9 mouse cellular contexts compared by ENCODE assay signal in the genomic region with DNA sequence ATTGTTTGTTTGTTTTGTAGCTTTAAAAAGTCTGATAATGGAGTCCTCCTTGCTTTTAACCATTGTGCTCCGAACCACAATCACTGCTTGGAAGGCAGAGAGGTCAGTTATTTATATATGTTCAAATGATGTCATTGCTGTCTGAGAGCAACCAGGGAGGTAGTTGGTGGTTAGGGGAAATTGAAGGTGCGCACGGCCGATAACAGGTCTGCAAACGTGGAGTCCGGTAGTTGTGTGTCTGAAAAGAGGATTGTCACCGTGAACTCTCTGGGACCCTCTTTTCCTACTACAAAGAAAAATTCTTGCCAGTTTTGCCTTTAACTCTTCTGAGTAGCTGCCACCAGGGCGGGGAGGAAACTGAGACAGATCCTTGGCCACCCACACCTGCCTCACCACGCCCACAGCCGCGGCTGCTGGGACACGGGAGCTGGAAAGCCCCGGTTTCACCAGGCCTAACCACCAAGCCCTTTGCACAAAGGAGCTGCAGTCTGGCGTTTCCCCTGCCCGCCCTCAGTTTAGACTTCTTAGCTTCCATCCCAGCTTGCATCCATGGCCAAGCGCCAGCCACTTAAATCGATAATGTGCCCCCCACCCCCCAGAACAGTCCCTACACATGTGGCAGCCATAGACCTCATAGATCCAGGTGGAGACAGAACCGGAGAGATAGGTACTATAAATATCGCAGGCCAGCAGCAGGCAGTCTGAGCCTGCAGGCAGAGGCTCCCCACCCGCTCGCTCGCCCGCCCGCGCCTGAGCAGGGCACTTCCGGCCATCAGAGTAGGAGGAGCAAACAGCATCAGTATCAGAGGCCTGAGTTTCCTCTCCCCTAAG.
DNase-seq lines count a peak whose midpoint lies in the region; ATAC-seq and TF ChIP-seq lines count a peak whose summit lies in the region.
"Had no signal": no experiment of that assay in that cellular context is flagged by ENCODE, and none has a peak within 500 bp of the region (broad histone marks: within the 10 kb centered on the region; RNA-seq: fewer than 3 reads in every experiment).

No protein-coding gene starts in this region.

- no peak; the same call in 1 of the 2 replicates for TF ChIP-seq CTCF in lung, embryonic 14.5 days (IDR thresholded peaks at IDR 0.05; ENCODE audit: low read depth)

- no peaks in the 10 kb centered on the region for H3K27me3 ChIP-seq in heart, embryonic 12.5 days (replicated peaks)
- no peaks in the 10 kb centered on the region; the same call in 1 of the 2 replicates for H3K27me3 ChIP-seq in kidney, embryonic 14.5 days (ENCODE audit: control insufficient read depth, insufficient read depth, low read length)
- no peaks in the 10 kb centered on the region for H3K27me3 ChIP-seq in lung, embryonic 14.5 days (ENCODE audit: insufficient read depth, low read length)
- H3K27me3 ChIP-seq in neural tube, embryonic 13.5 days: no peaks in the 10 kb centered on the region

- peak overlapping the region; percentile 93 for H3K27ac ChIP-seq in heart, embryonic 12.5 days (ENCODE audit: poor library complexity, severe bottlenecking)
- H3K27ac ChIP-seq in kidney, embryonic 14.5 days (ENCODE audit: low read depth, low read length): peak overlapping the region; percentile 83; the same call in 1 of the 2 replicates
- H3K27ac ChIP-seq in lung, embryonic 14.5 days (ENCODE audit: low read depth): peak overlapping the region; percentile 87
- peak overlapping the region; percentile 84 for H3K27ac ChIP-seq in neural tube, embryonic 13.5 days (replicated peaks)

- H3K4me2 ChIP-seq in heart, embryonic 12.5 days: peak overlapping the region; percentile 70
- peak overlapping the region; percentile 48 for H3K4me2 ChIP-seq in kidney, embryonic 14.5 days (replicated peaks; ENCODE audit: low read depth, low read length)
- H3K4me2 ChIP-seq in lung, embryonic 14.5 days: peak overlapping the region; percentile 95
- peak overlapping the region; percentile 78 for H3K4me2 ChIP-seq in neural tube, embryonic 13.5 days

- peaks cover 48% of the 10 kb centered on the region for H3K4me1 ChIP-seq in heart, embryonic 12.5 days (replicated peaks)
- H3K4me1 ChIP-seq in kidney, embryonic 14.5 days (ENCODE audit: control insufficient read depth, insufficient read depth, low read length): peaks cover 28% of the 10 kb centered on the region
- peaks cover 18% of the 10 kb centered on the region for H3K4me1 ChIP-seq in lung, embryonic 14.5 days (ENCODE audit: insufficient read depth)
- peaks cover 26% of the 10 kb centered on the region for H3K4me1 ChIP-seq in neural tube, embryonic 13.5 days (replicated peaks)

- no peaks in the 10 kb centered on the region for H3K9me3 ChIP-seq in heart, embryonic 12.5 days (replicated peaks)
- no peaks in the 10 kb centered on the region for H3K9me3 ChIP-seq in kidney, embryonic 14.5 days (ENCODE audit: control insufficient read depth, low read length)
- H3K9me3 ChIP-seq in lung, embryonic 14.5 days (ENCODE audit: low read depth, low read length): no peaks in the 10 kb centered on the region
- no peaks in the 10 kb centered on the region for H3K9me3 ChIP-seq in neural tube, embryonic 13.5 days
- H3K9me3 ChIP-seq: G1E had no signal

- 8% methylated on average over 26 of the region's 26 CpGs for WGBS in heart, embryonic 12.5 days
- WGBS in kidney, embryonic 14.5 days: 22% methylated on average over 26 of the region's 26 CpGs
- WGBS in lung, embryonic 14.5 days: 18% methylated on average over 26 of the region's 26 CpGs
- WGBS in neural tube, embryonic 13.5 days: 25% methylated on average over 26 of the region's 26 CpGs

- H3K4me3 ChIP-seq in heart, embryonic 12.5 days: peak overlapping the region; percentile 14; the same call in 1 of the 2 replicates
- H3K4me3 ChIP-seq in kidney, embryonic 14.5 days (ENCODE audit: low read length): peak overlapping the region; percentile 24; the same call in 1 of the 2 replicates
- H3K4me3 ChIP-seq in lung, embryonic 14.5 days (ENCODE audit: low read depth, low read length): 0 out of 2 replicates have a peak overlapping the region, but pooled peaks have one; percentile 13
- H3K4me3 ChIP-seq in neural tube, embryonic 13.5 days: peak overlapping the region; percentile 6

- DNase-seq in frontal cortex, postnatal 10 days (ENCODE audit: low spot score in 2 of 2): no peak
- peak; percentile 76 for DNase-seq in embryo, embryonic 9.5 days (ENCODE audit: extremely low spot score)
- peak; percentile 79 for DNase-seq in lung, embryonic 14.5 days
- peak; percentile 86 for DNase-seq in thymus, postnatal 14 days

- H3K36me3 ChIP-seq in heart, embryonic 12.5 days: no peaks in the 10 kb centered on the region
- H3K36me3 ChIP-seq in kidney, embryonic 14.5 days (ENCODE audit: control insufficient read depth, insufficient read depth, low read length): no peaks in the 10 kb centered on the region
- no peaks in the 10 kb centered on the region for H3K36me3 ChIP-seq in lung, embryonic 14.5 days (ENCODE audit: insufficient read depth)
- no peaks in the 10 kb centered on the region for H3K36me3 ChIP-seq in neural tube, embryonic 13.5 days
- H3K36me3 ChIP-seq: G1E had no signal

- H3K9ac ChIP-seq in heart, embryonic 12.5 days: peak overlapping the region; percentile 70
- peak overlapping the region; percentile 68 for H3K9ac ChIP-seq in kidney, embryonic 14.5 days (ENCODE audit: low read depth, low read length)
- H3K9ac ChIP-seq in lung, embryonic 14.5 days: peak overlapping the region; percentile 30
- peak overlapping the region; percentile 74 for H3K9ac ChIP-seq in neural tube, embryonic 13.5 days

- peak; percentile 58 for ATAC-seq in frontal cortex, adult (ENCODE audit: low TSS enrichment)
- peak; percentile 71; the same call in 1 of the 2 replicates for ATAC-seq in heart, embryonic 12.5 days (ENCODE audit: insufficient number of reproducible peaks, low FRiP score)
- peak; percentile 48 for ATAC-seq in kidney, embryonic 14.5 days (ENCODE audit: low FRiP score, low TSS enrichment)
- ATAC-seq in lung, embryonic 14.5 days (ENCODE audit: insufficient read depth): peak; percentile 50; the same call in 1 of the 2 replicates
- peak; percentile 64; the same call in 1 of the 2 replicates for ATAC-seq in neural tube, embryonic 13.5 days (ENCODE audit: low read depth)

Comparison
In these comparisons a context has a peak if more than half of its experiments do, and no peak if none do; other contexts are left out.
1. DNase-seq: peak in embryo, embryonic 9.5 days (single experiment), lung, embryonic 14.5 days (single experiment) and thymus, postnatal 14 days (single experiment); none in frontal cortex, postnatal 10 days (0 of 2).
2. Peak in every context shown above with its lines, with median percentiles within 50 percentile points of each other: ATAC-seq, H3K27ac ChIP-seq, H3K4me2 ChIP-seq, H3K4me3 ChIP-seq and H3K9ac ChIP-seq.